Mouse (Mus musculus) small intestine, adult 2 months (tissue): Measurements from ENCODE around the gene Trim68. TPM values are rescaled to one million over a fixed set of nuclear protein-coding genes. Genes with fewer than 3 reads are reported as not detected.
A peak's percentile ranks its signal among the peaks of the same experiment; 100 is the strongest.
"Not testable (repeated sequence)": the region's sequence is repeated elsewhere in the genome, so short reads cannot be mapped to it uniquely, and the experiment has no call there.

Source experiments
- H3K27ac ChIP-seq: fragments of 200-500 bp; 2 replicates; pipeline ENCODE4 v1.5.1; 2012; ENCODE audit warnings: low read depth, low read length, control low read depth, inconsistent platforms; ENCODE audit not compliant: insufficient read depth
- H3K27me3 ChIP-seq: fragments of 200-500 bp; 2 replicates; pipeline ENCODE4 v1.6.1; 2012; ENCODE audit warnings: mild to moderate bottlenecking, moderate library complexity, low read length, inconsistent platforms; ENCODE audit not compliant: control insufficient read depth, insufficient read depth
- H3K36me3 ChIP-seq: fragments of 200-500 bp; 2 replicates; pipeline ENCODE4 v1.6.1; 2012; ENCODE audit warnings: mild to moderate bottlenecking, low read length, control low read depth, inconsistent platforms; ENCODE audit not compliant: control insufficient read depth, insufficient read depth
- H3K4me1 ChIP-seq: fragments of 200-500 bp; 2 replicates; pipeline ENCODE4 v1.6.1; 2012; ENCODE audit warnings: low read length, inconsistent platforms, mixed read lengths; ENCODE audit not compliant: control insufficient read depth, insufficient read depth, insufficient read length
- H3K4me3 ChIP-seq: fragments of 200-500 bp; 2 replicates; pipeline ENCODE4 v1.5.1; 2012; ENCODE audit warnings: low read depth, mild to moderate bottlenecking, control low read depth, inconsistent platforms, low read length, moderate library complexity
- CTCF ChIP-seq: fragments of 200-500 bp; IDR thresholded peaks from 2 replicates; pipeline ENCODE4 v1.5.1; 2012; ENCODE audit warnings: low read depth, mild to moderate bottlenecking, control low read depth, inconsistent platforms, low read length, moderate library complexity, mixed read lengths; ENCODE audit not compliant: insufficient replicate concordance, insufficient read length; ENCODE audit errors: extremely low read depth
- POLR2A ChIP-seq: fragments of 200-500 bp; IDR thresholded peaks from 2 replicates; pipeline ENCODE4 v1.6.1; 2012; ENCODE audit warnings: low read depth, mild to moderate bottlenecking, control low read depth, inconsistent platforms, low read length, moderate library complexity
- WGBS: fragments of 180-500 bp; shearing (Covaris S2); methylation state at CpG from one replicate; pipeline ENCODE4 v1.1.7; 2018; 5-methylcytosine and 5-hydroxymethylcytosine counted together
- polyA plus RNA-seq: library from polyadenylated mRNA; depleted of rRNA; stranded (reverse); fragments of >200 nt; gene quantifications from 2 replicates; pipeline ENCODE4 v1.2.3, GENCODE M21; 2012; rRNA removed

Trim68 gene
- polyA plus RNA-seq, 1 experiment: 2.2 TPM

DNA sequence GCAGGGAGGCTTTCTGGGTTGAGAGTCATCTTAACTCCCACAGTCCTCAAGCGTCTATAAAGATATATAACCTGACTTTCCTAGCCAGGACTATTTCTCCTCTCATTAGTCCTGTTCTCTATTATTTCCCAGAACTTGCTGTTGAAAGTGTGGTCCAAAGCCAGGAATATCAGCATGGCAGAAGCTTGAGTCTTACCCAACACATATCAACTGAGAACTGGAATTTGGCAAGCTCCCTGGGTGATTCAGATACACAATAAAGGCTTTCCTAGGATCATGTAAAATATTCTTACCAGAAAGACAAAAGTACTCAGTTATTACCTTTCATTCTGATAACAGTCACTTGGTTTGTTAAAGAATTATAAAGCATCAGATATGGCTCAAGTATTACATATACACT, 5.2 kb downstream of the Trim68 start:
- Histone ChIP-seq H3K4me1 (no peaks in the 10 kb centered on the region), H3K4me3 (no peak overlapping the region), H3K27me3 (no peaks in the 10 kb centered on the region), H3K36me3 (no peaks in the 10 kb centered on the region), H3K27ac (no peak overlapping the region)
- TF ChIP-seq POLR2A (no peak), CTCF (no peak)
- 88% methylated on average over 1 of the region's 1 CpGs for WGBS

DNA sequence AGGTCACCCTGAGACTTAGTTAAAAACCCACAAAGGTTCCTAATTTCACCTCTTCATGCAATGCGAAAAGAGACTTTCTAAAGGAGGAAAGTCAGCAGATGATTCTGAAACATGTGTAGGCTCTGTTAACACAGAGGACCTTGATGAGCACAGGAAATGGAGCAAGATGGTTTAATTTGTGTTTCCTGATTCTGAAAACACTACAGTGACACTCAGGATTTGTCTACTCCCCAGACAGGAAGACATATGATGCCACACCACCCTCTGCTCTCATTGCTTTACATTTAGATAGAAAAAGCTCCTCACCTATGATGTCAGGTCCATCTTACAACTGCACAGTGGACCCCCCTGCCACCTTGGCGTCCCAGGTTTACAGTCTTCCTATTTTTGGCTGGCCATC, 10.9 kb downstream of the Trim68 start:
- Histone ChIP-seq H3K27me3 (no peaks in the 10 kb centered on the region), H3K27ac (no peak overlapping the region), H3K4me1 (no peaks in the 10 kb centered on the region), H3K36me3 (no peaks in the 10 kb centered on the region), H3K4me3 (no peak overlapping the region)
- TF ChIP-seq POLR2A: no peak
- WGBS: 81% methylated on average over 2 of the region's 2 CpGs

DNA sequence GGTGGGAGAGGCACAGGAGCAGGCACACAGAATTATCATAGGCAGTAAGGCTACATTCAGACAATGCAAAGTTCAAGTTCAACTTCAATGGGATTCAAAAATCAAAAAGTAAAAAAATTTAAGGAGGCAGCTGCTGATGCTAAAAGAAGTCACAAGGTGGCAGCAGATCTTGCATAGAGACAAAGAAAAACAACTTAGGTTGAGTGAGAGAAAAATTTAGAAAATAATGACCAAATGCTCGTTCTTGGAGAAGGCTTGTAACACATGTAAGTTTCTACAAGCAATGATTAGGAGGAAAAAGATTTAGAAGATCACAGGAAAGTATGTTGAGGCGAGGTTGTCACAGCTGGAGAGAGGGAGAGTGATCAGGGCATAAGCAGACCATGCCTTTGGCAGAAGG, 21.7 kb downstream of the Trim68 start:
- H3K27me3 ChIP-seq: no peaks in the 10 kb centered on the region
- no peak overlapping the region for H3K4me3 ChIP-seq
- no peaks in the 10 kb centered on the region for H3K36me3 ChIP-seq
- 30% methylated on average over 2 of the region's 2 CpGs for WGBS
- TF ChIP-seq POLR2A (no peak), CTCF (no peak)
- no peaks in the 10 kb centered on the region for H3K4me1 ChIP-seq
- no peak overlapping the region for H3K27ac ChIP-seq

DNA sequence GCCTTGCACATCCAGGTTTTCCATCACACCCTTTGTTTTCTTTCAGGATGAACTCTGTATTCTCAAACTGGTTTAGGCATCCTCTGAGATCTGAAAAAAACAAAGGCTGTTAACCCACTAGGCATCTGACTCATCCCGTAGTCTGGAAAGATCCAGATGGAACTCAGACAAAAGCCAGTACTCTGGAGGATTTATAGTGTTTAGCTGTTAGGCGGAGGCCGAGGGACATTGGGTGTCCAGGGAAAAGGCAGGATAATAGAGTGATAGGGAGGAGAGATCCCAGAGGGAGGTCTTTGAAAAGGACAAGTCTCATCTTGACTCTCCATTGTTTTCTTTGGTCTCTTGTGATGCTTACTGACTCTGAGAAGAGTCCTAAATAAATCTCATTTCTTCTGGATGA, 22.5 kb downstream of the Trim68 start, which contains the start of gene Olfr556:
TSS of gene Olfr556 (plus strand) at position 301 of the 400 bp plus-strand sequence.
- WGBS: 71% methylated on average over 3 of the region's 3 CpGs
- TF ChIP-seq POLR2A (no peak), CTCF (no peak)
- Histone ChIP-seq H3K4me3 (no peak within 1 kb of the TSS), H3K27ac (no peak within 1 kb of the TSS), H3K27me3 (no peaks in the 10 kb centered on the region), H3K36me3 (no peaks in the 10 kb centered on the region), H3K4me1 (no peaks in the 10 kb centered on the region)

DNA sequence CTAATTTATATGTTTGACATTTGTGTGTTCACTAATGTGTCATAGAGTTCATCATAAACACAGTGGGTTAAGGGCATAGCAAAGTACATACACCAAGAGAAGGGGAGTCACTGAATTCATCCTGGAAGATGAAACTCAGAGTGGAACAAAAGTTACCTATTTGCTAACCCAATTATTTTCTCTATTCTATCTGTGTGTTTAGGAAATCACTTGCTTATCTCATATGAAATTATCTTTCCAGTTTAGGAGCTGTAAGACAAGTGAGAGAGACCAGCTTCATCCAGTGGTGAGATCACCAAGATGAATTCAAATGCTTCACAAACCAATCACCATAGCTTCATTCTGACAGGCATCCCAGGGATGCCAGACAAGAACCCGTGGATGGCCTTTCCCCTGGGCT, 28.6 kb downstream of the Trim68 start, which contains the start of gene Olfr555:
TSS of gene Olfr555 (plus strand) at position 301 of the 400 bp plus-strand sequence.
- no peaks in the 10 kb centered on the region for H3K27me3 ChIP-seq
- H3K27ac ChIP-seq: no peak within 1 kb of the TSS
- no peak within 1 kb of the TSS for H3K4me3 ChIP-seq
- H3K36me3 ChIP-seq: no peaks in the 10 kb centered on the region
- 72% methylated on average over 1 of the region's 1 CpGs for WGBS
- TF ChIP-seq CTCF (no peak), POLR2A (no peak)
- H3K4me1 ChIP-seq: no peaks in the 10 kb centered on the region

DNA sequence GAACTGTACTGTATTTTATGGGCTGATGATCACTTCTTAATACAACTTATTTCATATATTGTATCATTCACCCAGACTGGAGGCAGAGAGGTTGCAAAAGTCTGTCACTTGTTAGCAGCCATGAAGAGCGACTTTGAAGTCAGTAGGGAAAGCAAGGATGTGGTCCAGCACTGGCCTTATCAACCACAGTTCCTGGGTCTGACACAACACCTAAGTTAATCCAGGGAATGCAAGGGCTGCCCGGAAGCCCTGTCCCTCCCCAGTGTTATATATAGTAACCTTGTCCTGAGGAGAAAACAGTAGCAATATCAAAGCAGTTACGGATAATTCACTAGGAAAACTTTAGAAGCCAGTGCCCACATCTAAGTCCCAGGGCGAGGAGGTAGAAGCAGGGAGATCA, 42.2 kb downstream of the Trim68 start:
- not testable (repeated sequence) for H3K36me3 ChIP-seq

DNA sequence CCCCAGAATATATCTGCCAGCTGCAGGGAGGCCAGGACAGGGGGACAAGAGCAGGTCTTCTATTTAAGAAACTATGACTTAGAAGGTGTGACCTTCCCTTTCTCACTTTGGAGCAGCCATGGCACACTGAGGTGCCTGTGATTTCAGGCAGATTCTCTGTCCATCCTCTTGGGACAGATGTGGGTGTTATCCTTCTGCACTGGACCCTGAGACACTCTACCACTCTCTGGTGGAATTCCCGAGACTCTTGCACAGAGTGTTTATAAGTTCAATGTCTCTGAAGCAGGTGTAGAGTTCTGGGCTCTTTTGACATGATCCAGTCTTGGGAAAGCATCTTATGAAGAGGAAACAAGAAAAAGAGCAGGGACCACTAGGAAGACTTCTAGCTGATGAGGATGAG, 49.0 kb downstream of the Trim68 start, which contains the start of gene Olfr554:
TSS of gene Olfr554 (plus strand) at position 301 of the 400 bp plus-strand sequence.
- Histone ChIP-seq H3K4me1 (no peaks in the 10 kb centered on the region), H3K27ac (no peak within 1 kb of the TSS), H3K27me3 (no peaks in the 10 kb centered on the region), H3K36me3 (no peaks in the 10 kb centered on the region), H3K4me3 (no peak within 1 kb of the TSS)
- TF ChIP-seq POLR2A (no peak), CTCF (no peak)
- WGBS: 56% methylated on average over 1 of the region's 1 CpGs

More for the DNA sequence above, 42.2 kb downstream of the Trim68 start:
- H3K4me1 ChIP-seq, H3K4me3 ChIP-seq, H3K27ac ChIP-seq, H3K27me3 ChIP-seq: not testable (repeated sequence)
- 74% methylated on average over 4 of the region's 4 CpGs for WGBS

DNA sequence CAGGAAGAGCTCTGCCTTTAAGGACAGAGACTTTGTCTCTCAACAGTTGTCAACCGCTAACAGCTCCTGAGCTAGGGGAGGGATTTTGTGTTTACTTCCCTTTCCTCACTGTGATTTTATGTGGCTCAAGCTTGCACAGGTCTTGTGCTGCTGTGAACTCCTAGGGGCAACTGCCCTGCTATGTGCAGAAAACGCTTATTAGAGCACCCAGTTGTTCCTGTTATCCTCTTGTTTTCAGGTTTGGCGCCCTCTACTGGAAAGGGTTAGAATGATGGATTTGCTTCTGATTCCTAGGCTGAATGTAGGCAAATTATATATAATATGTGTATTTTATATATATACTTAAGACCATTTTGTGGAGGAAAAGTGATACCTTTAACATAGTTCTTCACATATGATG, 50.5 kb downstream of the Trim68 start:
- TF ChIP-seq CTCF: peak; percentile 57; the same call in 1 of the 2 replicates
- TF ChIP-seq POLR2A: no peak
- 25% methylated on average over 3 of the region's 3 CpGs for WGBS

More for the DNA sequence above, 50.5 kb downstream of the Trim68 start:
- Histone ChIP-seq H3K27ac (no peak overlapping the region), H3K4me1 (no peaks in the 10 kb centered on the region), H3K27me3 (no peaks in the 10 kb centered on the region), H3K4me3 (no peak overlapping the region), H3K36me3 (no peaks in the 10 kb centered on the region)

Other genes starting within 250 kb of the Trim68 start
- 2.2 and 4.0 TPM in 2 replicates for gene Rrm1, start 245.6 kb downstream of the Trim68 start, polyA plus RNA-seq
- not detected in 2 replicates for gene Olfr543, start 205.6 kb downstream of the Trim68 start, polyA plus RNA-seq
- not detected in 2 replicates for gene Olfr544, start 199.0 kb downstream of the Trim68 start, polyA plus RNA-seq
- not detected in 2 replicates for gene Olfr545, start 187.8 kb downstream of the Trim68 start, polyA plus RNA-seq
- gene Olfr547, start 152.6 kb downstream of the Trim68 start, polyA plus RNA-seq: not detected in 2 replicates
- not detected in 2 replicates for gene Olfr548-ps1, start 146.4 kb downstream of the Trim68 start, polyA plus RNA-seq
- gene Olfr549, start 137.5 kb downstream of the Trim68 start, polyA plus RNA-seq: not detected in 2 replicates
- 1.6 and 2.0 TPM in 2 replicates for gene Trim21, start 121.8 kb downstream of the Trim68 start, polyA plus RNA-seq
- gene Olfr550, start 115.9 kb downstream of the Trim68 start, polyA plus RNA-seq: not detected in 2 replicates
- not detected in 2 replicates for gene Olfr551, start 95.4 kb downstream of the Trim68 start, polyA plus RNA-seq
- gene Olfr552, start 89.6 kb downstream of the Trim68 start, polyA plus RNA-seq: not detected in 2 replicates
- not detected in 2 replicates for gene Olfr553, start 69.1 kb downstream of the Trim68 start, polyA plus RNA-seq
- not detected in 2 replicates for gene Olfr554, start 48.9 kb downstream of the Trim68 start, polyA plus RNA-seq
- gene Olfr555, start 28.5 kb downstream of the Trim68 start, polyA plus RNA-seq: not detected in 2 replicates
- not detected in 2 replicates for gene Olfr556, start 22.4 kb downstream of the Trim68 start, polyA plus RNA-seq
- gene Olfr557, start 8.6 kb upstream of the Trim68 start, polyA plus RNA-seq: not detected in 2 replicates
- gene Olfr558, start 14.9 kb upstream of the Trim68 start, polyA plus RNA-seq: 0.11 and 0.63 TPM in 2 replicates
- gene Olfr33, start 31.7 kb upstream of the Trim68 start, polyA plus RNA-seq: not detected in 2 replicates
- gene Olfr559, start 40.2 kb upstream of the Trim68 start, polyA plus RNA-seq: not detected in 2 replicates
- gene Olfr560, start 72.0 kb upstream of the Trim68 start, polyA plus RNA-seq: not detected in 2 replicates
- gene Olfr78, start 72.1 kb upstream of the Trim68 start, polyA plus RNA-seq: 0.55 and 0.71 TPM in 2 replicates
- not detected in 2 replicates for gene Olfr561, start 83.9 kb upstream of the Trim68 start, polyA plus RNA-seq
- not detected in 2 replicates for gene Olfr564, start 116.2 kb upstream of the Trim68 start, polyA plus RNA-seq
- not detected in 2 replicates for gene Olfr566, start 171.4 kb upstream of the Trim68 start, polyA plus RNA-seq
- not detected in 2 replicates for gene Olfr568, start 189.8 kb upstream of the Trim68 start, polyA plus RNA-seq
- not detected in 2 replicates for gene Olfr569, start 203.6 kb upstream of the Trim68 start, polyA plus RNA-seq
- gene Olfr570, start 207.2 kb upstream of the Trim68 start, polyA plus RNA-seq: not detected in 2 replicates
- not detected in 2 replicates for gene Olfr571, start 230.2 kb upstream of the Trim68 start, polyA plus RNA-seq
- gene Olfr572, start 237.1 kb upstream of the Trim68 start, polyA plus RNA-seq: not detected in 2 replicates